Mouse (Mus musculus): ENCODE measurements around the gene Obscn. TPM values are rescaled to one million over a fixed set of nuclear protein-coding genes. Genes with fewer than 3 reads are reported as not detected.
"Not testable (repeated sequence)": the region's sequence is repeated elsewhere in the genome, so short reads cannot be mapped to it uniquely, and the experiment has no call there.

Gene Obscn
- total RNA-seq, 2 experiments from 2014 or later, result 1.2 to 1.7 TPM

DNA sequence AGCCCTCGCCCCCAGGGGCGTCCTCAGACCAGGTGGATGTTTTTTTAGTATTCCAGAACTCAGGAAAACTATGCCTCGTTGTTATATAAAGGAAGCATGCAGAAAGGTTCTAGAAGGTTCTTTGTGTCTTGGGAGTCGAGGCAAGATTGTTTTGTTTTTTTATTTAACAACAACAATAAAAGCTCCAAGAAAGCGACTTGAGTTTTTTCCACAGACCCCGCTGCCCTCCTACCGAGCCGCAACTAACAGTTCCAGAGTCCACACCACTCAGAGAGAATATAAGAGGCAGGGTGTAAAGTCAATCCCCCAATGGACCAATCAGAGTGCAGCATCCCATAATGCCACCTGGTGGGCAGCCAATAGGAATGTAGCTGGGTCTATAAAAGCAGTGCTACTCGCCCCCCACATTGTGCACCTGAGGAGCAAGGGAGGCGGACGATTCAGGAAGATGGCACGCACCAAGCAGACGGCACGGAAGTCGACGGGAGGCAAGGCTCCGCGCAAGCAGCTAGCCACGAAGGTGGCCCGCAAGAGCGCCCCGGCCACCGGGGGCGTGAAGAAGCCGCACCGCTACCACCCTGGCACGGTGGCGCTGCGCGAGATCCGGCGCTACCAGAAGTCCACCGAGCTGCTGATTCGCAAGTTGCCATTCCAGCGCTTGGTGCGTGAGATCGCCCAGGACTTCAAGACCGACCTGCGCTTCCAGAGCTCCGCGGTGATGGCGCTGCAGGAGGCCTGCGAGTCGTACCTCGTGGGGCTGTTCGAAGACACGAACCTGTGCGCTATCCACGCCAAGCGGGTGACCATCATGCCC lies 174.6 kb downstream of the Obscn start:
- no peak for DNase-seq

DNA sequence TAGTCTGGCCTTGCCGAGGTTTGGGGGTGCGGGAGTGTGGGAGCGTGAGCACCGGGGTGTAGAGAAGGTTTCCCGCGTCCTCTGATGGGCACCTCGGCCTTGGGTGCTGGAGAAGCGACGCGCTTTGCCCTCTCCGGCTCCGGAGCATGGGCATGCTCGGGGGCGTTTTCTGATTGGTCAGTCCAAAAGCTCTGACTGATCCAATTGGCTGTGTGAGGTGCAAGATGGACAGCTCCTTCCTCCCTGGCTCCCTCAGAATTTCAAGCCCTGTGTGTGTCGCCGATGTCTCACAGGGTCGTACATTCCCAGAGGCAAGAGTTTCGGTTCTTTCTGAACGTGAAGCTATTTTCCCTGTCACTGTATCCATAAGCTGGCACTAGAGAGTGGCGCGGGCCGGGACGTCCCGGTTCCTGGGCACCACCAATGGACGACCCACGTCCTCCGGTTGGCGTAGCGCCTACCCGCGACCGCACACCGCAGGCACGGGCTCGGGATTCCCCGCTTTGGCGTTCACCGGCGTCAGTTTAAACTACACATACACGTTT lies 176.2 kb downstream of the Obscn start:
- DNase-seq, result peak; percentile 73 to 75

DNA sequence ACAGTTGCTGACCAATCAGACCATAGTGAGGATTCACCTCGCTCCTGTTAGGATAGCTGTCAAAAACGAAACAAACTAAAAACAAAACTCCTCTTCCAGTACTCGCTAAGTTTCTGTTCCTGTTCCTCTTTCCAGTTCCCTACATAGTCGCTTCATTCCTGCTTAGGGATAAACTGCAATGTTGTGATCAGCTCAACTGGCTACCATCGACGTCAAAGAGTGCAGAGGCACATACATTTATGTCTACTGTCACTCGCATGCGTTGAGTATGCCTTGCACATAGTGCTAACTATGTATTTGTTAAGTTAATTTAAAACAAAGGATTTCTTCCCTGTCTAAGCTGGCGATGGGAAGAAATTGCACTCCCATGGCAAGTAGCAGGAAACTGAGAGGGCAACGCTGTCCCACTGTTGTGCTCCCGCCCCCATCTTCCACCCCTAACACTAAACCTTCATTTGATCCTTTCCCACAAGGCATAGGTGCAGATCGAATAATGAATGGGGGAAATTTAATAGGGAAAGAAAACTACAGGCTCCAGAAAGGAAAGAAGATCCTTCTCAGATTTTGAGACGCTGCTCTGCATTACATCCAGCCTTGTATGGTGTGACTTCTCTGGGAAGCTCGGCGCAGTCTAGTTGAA lies 176.9 kb downstream of the Obscn start:
- no peak for DNase-seq

DNA sequence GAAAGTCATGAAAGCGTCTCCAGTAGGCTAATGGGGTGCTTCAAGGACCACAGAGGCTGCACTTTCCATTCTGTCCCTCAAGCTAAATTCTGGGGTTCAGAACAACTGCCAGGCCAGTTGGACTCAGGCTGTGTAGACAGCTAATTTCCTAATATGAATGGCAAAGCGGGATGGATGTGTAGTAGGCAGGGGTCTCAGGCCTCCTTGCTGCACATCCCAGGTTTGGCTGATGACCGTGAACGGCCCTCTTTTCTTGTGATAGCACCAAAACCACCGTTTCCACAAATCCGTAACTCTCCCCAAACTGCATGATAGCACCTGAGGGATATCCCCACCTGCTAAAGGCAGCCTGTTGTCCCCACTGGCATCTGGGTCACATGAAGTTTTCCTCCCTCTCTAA lies 177.7 kb downstream of the Obscn start:
- DNase-seq, result no peak

DNA sequence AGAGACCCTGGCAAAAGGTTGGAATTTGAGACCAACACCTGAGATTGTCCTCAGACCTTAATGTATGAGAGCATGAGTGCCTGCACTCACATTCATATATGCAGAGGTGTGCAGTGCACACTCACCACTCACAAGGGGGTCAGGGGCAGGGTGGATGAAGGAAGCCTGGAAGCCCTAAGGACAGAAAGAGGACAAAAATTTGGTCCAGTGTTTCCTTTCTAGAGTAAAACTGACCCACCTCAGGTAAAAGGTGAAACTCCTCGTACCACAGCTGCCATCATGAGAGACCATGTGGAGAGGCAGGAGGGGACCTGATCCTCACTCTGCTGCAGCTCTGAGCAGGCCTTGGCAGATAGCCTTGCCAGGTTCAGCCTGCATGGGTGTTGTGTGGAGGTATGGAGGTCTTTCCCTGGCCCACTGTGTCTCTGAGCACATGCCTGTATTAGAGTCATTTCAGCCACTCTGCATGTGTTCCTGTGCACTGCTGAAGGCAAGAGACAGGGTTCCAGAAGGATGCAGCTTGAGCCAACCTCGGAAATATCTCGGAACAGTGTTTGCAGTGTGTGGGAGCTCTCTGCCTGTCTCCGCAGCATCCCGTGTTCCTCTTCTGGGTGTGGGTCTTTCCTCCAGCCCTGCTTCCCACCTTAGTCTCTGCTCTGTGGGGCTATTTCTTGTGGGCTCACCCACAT lies 178.8 kb downstream of the Obscn start:
- peak in 1 of 2 experiments; percentile 30 for DNase-seq

DNA sequence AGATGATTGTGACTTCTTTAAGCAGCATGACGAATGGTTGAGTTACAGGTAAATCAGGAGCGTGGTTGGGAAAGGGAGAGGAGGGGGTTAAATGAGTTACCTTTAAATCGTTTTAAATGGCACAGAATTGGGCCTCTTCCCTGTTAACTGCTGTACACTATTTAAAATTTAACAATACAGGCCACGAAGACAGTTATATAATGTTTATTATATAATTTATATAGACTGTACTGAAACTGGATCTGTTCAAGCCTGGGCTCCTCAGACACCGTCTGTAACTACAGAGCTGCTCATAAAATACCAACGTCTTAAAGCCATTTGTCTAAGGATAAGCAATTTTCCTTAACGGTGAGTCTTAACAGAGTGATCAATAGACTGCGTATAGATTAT lies 180.3 kb downstream of the Obscn start:
- DNase-seq, result no peak

DNA sequence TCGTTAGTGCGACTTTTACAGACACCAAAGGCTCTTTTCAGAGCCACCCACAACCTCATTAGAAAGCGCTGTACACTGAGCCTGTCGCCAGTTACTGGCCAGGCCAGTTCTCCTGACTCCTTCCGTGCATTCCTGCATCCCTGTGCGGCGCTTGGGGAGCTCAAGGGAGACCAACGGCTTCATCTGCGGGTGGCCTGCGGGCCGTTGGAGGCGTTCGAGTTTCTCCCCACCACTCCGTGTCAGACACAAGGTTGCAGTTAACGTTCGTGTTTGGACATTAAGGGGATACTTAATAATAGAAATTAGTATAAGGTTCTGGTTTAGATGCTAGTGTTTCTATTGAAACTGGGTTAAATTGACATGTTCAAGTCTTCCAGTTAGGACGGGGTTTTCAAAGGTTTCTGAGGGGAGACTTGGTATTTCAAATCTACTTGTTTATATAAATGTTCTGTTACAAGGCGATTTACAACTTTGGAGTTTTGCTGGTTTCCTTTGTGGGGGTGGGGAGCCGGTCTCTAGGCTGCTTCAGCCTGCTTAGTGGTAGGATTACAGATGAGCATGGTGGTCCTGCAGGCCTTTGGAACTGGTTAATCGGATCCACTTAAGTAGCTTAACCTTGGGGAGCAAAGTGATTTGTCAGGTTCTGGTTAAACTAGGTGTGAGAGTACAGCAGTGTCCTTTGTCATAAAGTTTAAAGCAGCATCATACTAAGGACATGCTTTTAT lies 180.9 kb downstream of the Obscn start:
- no peak for DNase-seq

DNA sequence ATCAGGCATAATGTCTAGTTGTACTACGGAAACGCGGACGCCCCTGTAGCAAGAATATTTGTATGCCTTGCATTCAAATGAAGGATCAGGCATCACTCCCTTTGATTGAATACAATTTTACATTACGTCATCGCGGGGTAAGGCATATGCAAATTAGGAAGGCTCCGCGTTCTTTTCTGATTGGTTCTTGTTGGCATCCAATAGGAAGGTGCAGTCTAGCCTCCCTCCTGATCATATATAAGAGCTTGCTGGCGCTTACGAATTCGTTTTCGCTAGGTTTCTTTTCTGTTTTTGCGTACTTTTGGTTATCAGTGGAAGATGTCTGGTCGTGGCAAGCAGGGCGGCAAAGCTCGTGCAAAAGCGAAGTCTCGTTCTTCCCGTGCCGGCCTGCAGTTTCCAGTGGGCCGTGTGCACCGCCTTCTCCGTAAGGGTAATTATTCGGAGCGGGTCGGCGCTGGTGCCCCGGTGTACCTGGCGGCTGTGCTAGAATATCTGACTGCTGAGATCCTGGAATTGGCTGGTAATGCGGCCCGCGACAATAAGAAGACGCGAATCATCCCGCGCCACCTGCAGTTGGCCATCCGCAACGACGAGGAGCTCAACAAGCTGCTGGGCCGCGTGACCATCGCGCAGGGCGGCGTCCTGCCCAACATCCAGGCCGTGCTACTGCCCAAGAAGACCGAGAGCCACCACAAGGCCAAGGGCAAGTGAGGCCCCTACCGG lies 181.6 kb downstream of the Obscn start, which contains the start of the genes Hist3h2a and Trim17:
Gene Hist3h2a (plus strand): TSS at position 266 of the 723 bp plus-strand sequence.
Gene Trim17 (plus strand): TSS at position 266 of the 723 bp plus-strand sequence.
- peak; percentile 83 to 84 for DNase-seq

DNA sequence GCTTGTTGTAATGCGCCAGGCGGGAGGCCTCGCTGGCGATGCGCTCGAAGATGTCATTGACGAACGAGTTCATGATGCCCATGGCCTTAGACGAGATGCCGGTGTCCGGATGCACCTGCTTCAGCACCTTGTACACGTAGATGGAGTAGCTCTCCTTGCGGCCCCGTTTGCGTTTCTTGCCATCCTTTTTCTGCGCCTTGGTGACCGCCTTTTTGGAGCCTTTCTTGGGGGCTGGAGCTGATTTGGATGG lies 182.1 kb downstream of the Obscn start:
- DNase-seq, result not testable (repeated sequence)

DNA sequence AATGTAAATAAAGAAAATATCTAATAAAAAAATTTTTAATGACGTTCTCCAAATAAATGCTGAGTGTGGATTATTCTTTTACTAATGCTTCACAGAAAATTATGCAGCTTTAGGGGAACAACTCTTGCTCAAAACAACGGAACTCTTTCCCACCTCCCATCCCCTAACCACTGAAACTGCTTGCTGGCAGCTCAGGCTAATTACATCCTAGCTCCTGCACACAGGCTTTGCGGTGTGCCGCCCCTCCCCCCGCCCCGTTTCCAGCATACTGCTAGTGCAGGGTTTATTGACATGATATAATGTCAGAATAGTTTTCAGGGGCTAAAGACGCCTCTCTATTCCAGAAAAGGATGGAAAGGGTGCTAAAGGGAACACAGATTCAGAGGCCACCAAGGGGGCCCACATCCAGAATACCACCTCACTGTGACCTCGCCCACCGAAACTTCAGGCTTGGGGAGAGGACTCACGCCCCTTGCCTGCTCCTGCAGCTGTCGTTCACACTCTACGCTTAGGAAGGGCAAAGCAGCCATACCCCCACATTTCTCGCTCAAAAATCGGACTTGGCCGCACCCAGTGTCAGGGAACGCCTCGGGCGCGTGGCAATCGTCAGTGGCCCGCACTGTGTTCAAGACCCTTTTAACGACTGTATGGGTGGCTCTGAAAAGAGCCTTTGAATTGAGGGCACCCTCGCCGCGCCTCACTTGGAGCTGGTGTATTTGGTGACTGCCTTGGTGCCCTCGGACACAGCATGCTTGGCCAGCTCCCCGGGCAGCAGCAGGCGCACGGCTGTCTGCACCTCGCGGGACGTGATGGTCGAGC lies 182.6 kb downstream of the Obscn start:
- DNase-seq, result no peak

DNA sequence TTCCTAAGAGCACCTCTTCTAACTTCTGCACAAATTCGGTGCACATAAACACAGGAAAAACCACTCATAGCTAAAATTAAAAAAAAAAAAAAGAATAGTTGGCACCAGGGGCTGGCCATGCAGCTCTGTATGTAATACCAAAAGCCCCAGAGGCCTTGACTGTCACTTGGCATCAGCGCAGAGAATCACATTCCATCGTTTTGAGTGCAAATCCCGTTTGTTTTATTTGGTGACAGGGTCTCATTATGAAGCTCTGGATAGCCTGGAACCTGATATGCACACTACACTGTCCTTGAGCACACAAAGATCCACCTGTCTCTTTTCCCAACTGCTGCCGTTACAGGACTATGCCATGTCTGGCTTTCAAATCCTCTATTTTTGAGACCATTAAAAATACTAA lies 185.0 kb downstream of the Obscn start:
- no peak for DNase-seq

DNA sequence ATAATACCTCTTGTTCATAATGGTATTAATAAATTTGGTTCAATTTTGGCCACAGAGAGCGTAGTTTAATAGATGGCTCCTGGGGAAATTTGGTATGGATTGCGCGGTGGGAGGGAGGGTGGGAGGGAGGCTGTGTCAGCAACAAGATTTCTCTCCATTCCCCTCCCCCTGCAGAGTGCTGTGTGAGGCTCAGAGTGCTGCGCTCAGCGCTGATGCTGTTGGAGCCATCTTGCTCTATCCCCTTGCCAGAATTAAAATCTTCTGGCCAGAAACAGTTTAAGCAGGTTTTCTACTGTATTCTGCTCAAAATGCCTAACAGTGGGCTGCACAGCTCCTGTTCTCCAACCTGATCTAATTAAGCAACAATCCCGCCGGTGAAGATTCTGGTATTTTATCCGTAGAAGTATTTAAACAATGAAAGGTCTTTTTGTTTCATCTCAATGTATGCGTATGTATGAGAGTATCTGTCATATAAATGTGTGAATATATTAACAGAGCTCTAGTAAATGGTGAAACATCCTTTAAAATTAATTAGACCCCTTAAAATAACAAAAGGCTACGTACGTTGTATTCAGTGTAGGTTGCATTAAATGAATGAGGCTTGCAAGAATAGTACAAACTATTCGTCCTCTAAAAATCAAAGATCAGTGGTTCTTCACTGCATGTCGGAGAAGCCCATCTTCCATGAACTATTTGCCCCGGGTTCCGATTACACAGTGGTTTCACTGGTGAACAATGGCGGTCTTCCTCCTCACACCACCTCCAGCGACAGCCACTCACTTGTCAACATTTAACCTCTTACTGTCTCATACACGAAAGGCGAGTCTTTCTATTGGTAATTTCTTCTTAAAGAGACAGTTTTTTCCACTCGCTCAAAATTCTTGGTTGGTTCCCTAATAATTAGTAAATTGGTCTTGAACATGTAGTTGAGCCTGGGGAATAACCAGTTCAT lies 186.4 kb downstream of the Obscn start:
- peak in 1 of 2 experiments; percentile 58 for DNase-seq

DNA sequence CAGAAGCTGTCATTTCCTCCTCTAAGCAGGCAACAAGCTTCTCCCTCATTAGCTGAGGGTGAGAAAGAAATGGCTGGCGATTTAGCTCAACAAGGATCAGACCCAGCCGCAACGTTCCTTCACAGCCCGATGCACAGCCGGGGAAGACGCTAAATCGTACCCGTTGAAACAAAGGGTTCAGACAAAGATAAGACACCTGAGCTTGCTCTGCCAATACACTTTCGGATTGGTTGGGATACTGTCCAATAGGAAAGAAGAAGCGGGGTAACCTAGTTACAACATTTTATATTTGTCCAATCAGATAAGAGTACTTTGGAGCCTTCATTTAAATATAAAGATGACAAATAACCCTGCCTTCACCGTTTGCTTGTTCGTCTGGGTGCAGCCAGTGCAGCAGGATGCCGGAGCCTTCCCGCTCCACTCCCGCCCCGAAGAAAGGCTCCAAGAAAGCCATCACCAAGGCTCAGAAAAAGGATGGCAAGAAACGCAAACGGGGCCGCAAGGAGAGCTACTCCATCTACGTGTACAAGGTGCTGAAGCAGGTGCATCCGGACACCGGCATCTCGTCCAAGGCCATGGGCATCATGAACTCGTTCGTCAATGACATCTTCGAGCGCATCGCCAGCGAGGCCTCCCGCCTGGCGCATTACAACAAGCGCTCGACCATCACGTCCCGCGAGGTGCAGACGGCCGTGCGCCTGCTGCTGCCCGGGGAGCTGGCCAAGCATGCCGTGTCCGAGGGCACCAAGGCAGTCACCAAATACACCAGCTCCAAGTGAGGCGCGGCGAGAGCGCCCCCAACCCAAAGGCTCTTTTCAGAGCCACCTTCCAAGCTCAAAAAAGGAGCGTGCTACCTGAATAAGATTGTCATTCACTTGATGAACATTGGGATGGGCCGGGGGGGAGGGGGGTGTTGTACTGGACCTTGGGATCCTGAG lies 187.4 kb downstream of the Obscn start, which contains the start of gene Hist3h2ba:
Gene Hist3h2ba (plus strand): TSS at position 379 of the 938 bp plus-strand sequence.
- peak; percentile 80 for DNase-seq

DNA sequence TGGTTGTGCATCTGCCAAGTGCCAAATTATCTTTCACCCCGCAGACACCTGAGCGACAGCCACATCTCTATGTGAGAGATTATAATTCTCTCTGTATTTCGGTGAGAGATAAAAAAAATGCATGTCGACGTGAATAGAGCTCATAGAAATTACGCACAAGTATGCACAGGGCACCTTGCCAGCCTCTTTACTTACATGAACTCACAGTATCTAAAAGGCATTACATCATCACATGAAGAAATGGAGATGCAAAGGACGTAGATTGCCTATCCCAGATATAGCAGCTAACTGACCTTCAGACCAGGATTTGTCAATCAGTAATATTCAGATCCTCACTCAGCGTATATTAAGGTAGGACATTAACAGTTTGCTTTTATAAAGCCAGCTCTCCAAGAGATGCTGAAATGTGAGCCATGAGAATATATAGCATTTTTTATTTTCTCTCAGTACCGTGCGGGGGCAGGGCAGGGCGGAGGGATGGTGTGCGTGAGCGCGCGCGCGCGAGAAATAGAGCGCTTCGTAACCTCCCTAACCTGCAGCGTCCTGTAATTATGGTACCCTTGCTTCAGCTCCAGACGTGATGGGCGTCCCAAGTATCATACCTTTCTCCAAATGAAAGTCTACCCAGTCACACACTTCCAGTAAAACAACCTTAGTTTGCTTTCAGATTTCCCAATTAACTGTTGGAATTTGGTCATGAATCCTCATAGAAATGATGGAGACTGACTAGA lies 188.2 kb downstream of the Obscn start:
- DNase-seq, result peak in 1 of 2 experiments; percentile 59

DNA sequence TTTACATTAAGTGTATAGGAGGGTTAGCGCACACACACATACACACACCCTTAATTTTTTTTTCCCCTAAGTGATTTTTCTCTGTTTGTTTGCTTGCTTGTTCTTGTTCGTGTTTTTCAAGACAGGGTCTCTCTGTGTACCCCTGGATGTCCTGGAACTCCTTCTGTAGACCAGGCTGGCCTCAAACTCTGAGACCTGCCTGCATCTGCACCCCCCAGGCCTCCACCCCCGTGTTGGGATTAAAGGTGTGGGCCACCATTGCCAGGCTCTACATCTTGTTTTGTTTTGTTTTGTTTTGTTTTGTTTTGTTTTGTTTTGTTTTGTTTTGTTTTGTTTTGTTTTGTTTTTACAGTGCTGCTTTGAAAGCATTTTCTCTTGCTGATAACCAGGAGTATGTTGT lies 188.9 kb downstream of the Obscn start:
- DNase-seq, result no peak

All from layer of hippocampus, postnatal 36 days (tissue).